Mouse (Mus musculus): ENCODE results near the gene Dnajc2. TPM values are rescaled to one million over a fixed set of nuclear protein-coding genes. Genes with fewer than 3 reads are reported as not detected.

Gene Dnajc2
- polyA plus RNA-seq (2015; fragmentation: Nextera tagmentation; extraction: Ambion mirVana), result 41.5 and 47.5 TPM in 2 replicates

- peak within 1 kb of the TSS; percentile 98 for H3K9ac ChIP-seq (ENCODE audit: low read length)
- peak; percentile 94 for ATAC-seq (replicated peaks; ENCODE audit: extremely low read depth, insufficient read depth, low FRiP score)
- peak within 1 kb of the TSS; percentile 87 for H3K4me3 ChIP-seq (ENCODE audit: low read length)
- no peaks in the 10 kb centered on the region for H3K27me3 ChIP-seq (ENCODE audit: control insufficient read depth, insufficient read depth, low read length)
- H3K4me2 ChIP-seq (ENCODE audit: low read depth, low read length), result peak within 1 kb of the TSS; percentile 87
- peaks cover 8% of the 10 kb centered on the region for H3K4me1 ChIP-seq (ENCODE audit: control insufficient read depth, insufficient read depth, low read length)
- H3K27ac ChIP-seq (ENCODE audit: low read length), result peak within 1 kb of the TSS; percentile 70
- no peaks in the 10 kb centered on the region for H3K9me3 ChIP-seq (replicated peaks; ENCODE audit: control insufficient read depth, low read length)
- WGBS, result under 1% methylated on average over 37 of the region's 37 CpGs
- peaks cover 24% of the 10 kb centered on the region for H3K36me3 ChIP-seq (ENCODE audit: control insufficient read depth, insufficient read depth)
Measured at GRCm38 (mm10) chr5:21785053-21785452, at the start of gene Dnajc2, which contains the start of gene Psmc2. Gene Dnajc2 (minus strand): TSS chr5:21785251. Gene Psmc2 (plus strand): TSS chr5:21785283.

- Histone ChIP-seq H3K4me1 (ENCODE audit: control insufficient read depth, insufficient read depth, low read length) (no peaks in the 10 kb centered on the region), H3K4me3 (ENCODE audit: low read length) (no peak overlapping the region), H3K4me2 (ENCODE audit: low read depth, low read length) (no peak overlapping the region), H3K9me3 (replicated peaks; ENCODE audit: control insufficient read depth, low read length) (no peaks in the 10 kb centered on the region), H3K27me3 (ENCODE audit: control insufficient read depth, insufficient read depth, low read length) (no peaks in the 10 kb centered on the region), H3K27ac (ENCODE audit: low read length) (no peak overlapping the region), H3K9ac (ENCODE audit: low read length) (no peak overlapping the region), H3K36me3 (ENCODE audit: control insufficient read depth, insufficient read depth) (no peaks in the 10 kb centered on the region)
- ATAC-seq (replicated peaks; ENCODE audit: extremely low read depth, insufficient read depth, low FRiP score), result no peak
- 67% methylated on average over 3 of the region's 3 CpGs for WGBS
Measured at GRCm38 (mm10) chr5:21831761-21832160, 46.7 kb upstream of the Dnajc2 start.

GRCm38 (mm10) chr5:21828855-21829254 is 43.8 kb upstream of the Dnajc2 start:
- no peaks in the 10 kb centered on the region for H3K4me1 ChIP-seq (ENCODE audit: control insufficient read depth, insufficient read depth, low read length)
- no peak for ATAC-seq (replicated peaks; ENCODE audit: extremely low read depth, insufficient read depth, low FRiP score)
- H3K9ac ChIP-seq (ENCODE audit: low read length), result no peak overlapping the region
- H3K36me3 ChIP-seq (ENCODE audit: control insufficient read depth, insufficient read depth), result no peaks in the 10 kb centered on the region
- no peaks in the 10 kb centered on the region for H3K27me3 ChIP-seq (ENCODE audit: control insufficient read depth, insufficient read depth, low read length)
- H3K27ac ChIP-seq (ENCODE audit: low read length), result no peak overlapping the region
- 50% methylated on average over 4 of the region's 4 CpGs for WGBS
- no peak overlapping the region for H3K4me3 ChIP-seq (ENCODE audit: low read length)
- no peak overlapping the region for H3K4me2 ChIP-seq (ENCODE audit: low read depth, low read length)
- H3K9me3 ChIP-seq (replicated peaks; ENCODE audit: control insufficient read depth, low read length), result no peaks in the 10 kb centered on the region

- Histone ChIP-seq H3K4me2 (ENCODE audit: low read depth, low read length) (no peak overlapping the region), H3K27ac (ENCODE audit: low read length) (no peak overlapping the region), H3K36me3 (ENCODE audit: control insufficient read depth, insufficient read depth) (no peaks in the 10 kb centered on the region), H3K4me3 (ENCODE audit: low read length) (no peak overlapping the region), H3K9me3 (replicated peaks; ENCODE audit: control insufficient read depth, low read length) (no peaks in the 10 kb centered on the region), H3K9ac (ENCODE audit: low read length) (no peak overlapping the region), H3K27me3 (ENCODE audit: control insufficient read depth, insufficient read depth, low read length) (no peaks in the 10 kb centered on the region), H3K4me1 (ENCODE audit: control insufficient read depth, insufficient read depth, low read length) (no peaks in the 10 kb centered on the region)
- WGBS, result 18% methylated on average over 6 of the region's 6 CpGs
- no peak for ATAC-seq (replicated peaks; ENCODE audit: extremely low read depth, insufficient read depth, low FRiP score)
Measured at GRCm38 (mm10) chr5:21827643-21828042, 42.6 kb upstream of the Dnajc2 start.

- 47% methylated on average over 7 of the region's 7 CpGs for WGBS
- H3K27ac ChIP-seq (ENCODE audit: low read length), result no peak overlapping the region
- no peaks in the 10 kb centered on the region for H3K36me3 ChIP-seq (ENCODE audit: control insufficient read depth, insufficient read depth)
- H3K27me3 ChIP-seq (ENCODE audit: control insufficient read depth, insufficient read depth, low read length), result no peaks in the 10 kb centered on the region
- H3K4me2 ChIP-seq (ENCODE audit: low read depth, low read length), result no peak overlapping the region
- H3K9me3 ChIP-seq (replicated peaks; ENCODE audit: control insufficient read depth, low read length), result no peaks in the 10 kb centered on the region
- ATAC-seq (replicated peaks; ENCODE audit: extremely low read depth, insufficient read depth, low FRiP score), result no peak
- no peaks in the 10 kb centered on the region for H3K4me1 ChIP-seq (ENCODE audit: control insufficient read depth, insufficient read depth, low read length)
- no peak overlapping the region for H3K4me3 ChIP-seq (ENCODE audit: low read length)
- H3K9ac ChIP-seq (ENCODE audit: low read length), result no peak overlapping the region
Measured at GRCm38 (mm10) chr5:21826370-21826769, 41.3 kb upstream of the Dnajc2 start.

GRCm38 (mm10) chr5:21813994-21814393 is 28.9 kb upstream of the Dnajc2 start:
- no peaks in the 10 kb centered on the region for H3K36me3 ChIP-seq (ENCODE audit: control insufficient read depth, insufficient read depth)
- ATAC-seq (replicated peaks; ENCODE audit: extremely low read depth, insufficient read depth, low FRiP score), result no peak
- H3K27ac ChIP-seq (ENCODE audit: low read length), result no peak overlapping the region
- no peaks in the 10 kb centered on the region for H3K4me1 ChIP-seq (ENCODE audit: control insufficient read depth, insufficient read depth, low read length)
- no peak overlapping the region for H3K9ac ChIP-seq (ENCODE audit: low read length)
- no peak overlapping the region for H3K4me2 ChIP-seq (ENCODE audit: low read depth, low read length)
- WGBS, result 46% methylated on average over 1 of the region's 1 CpGs
- H3K27me3 ChIP-seq (ENCODE audit: control insufficient read depth, insufficient read depth, low read length), result no peaks in the 10 kb centered on the region
- H3K4me3 ChIP-seq (ENCODE audit: low read length), result no peak overlapping the region
- H3K9me3 ChIP-seq (replicated peaks; ENCODE audit: control insufficient read depth, low read length), result no peaks in the 10 kb centered on the region

GRCm38 (mm10) chr5:21810924-21811323 is 25.9 kb upstream of the Dnajc2 start:
- no peak for ATAC-seq (replicated peaks; ENCODE audit: extremely low read depth, insufficient read depth, low FRiP score)
- 77% methylated on average over 10 of the region's 10 CpGs for WGBS
- Histone ChIP-seq H3K4me2 (ENCODE audit: low read depth, low read length) (no peak overlapping the region), H3K27me3 (ENCODE audit: control insufficient read depth, insufficient read depth, low read length) (no peaks in the 10 kb centered on the region), H3K9me3 (replicated peaks; ENCODE audit: control insufficient read depth, low read length) (no peaks in the 10 kb centered on the region), H3K9ac (ENCODE audit: low read length) (no peak overlapping the region), H3K27ac (ENCODE audit: low read length) (no peak overlapping the region), H3K4me3 (ENCODE audit: low read length) (no peak overlapping the region), H3K36me3 (ENCODE audit: control insufficient read depth, insufficient read depth) (no peaks in the 10 kb centered on the region), H3K4me1 (ENCODE audit: control insufficient read depth, insufficient read depth, low read length) (no peaks in the 10 kb centered on the region)

GRCm38 (mm10) chr5:21804837-21805236 is 19.8 kb upstream of the Dnajc2 start:
- H3K27ac ChIP-seq (ENCODE audit: low read length), result no peak overlapping the region
- no peaks in the 10 kb centered on the region for H3K9me3 ChIP-seq (replicated peaks; ENCODE audit: control insufficient read depth, low read length)
- H3K4me3 ChIP-seq (ENCODE audit: low read length), result no peak overlapping the region
- peaks cover 36% of the 10 kb centered on the region for H3K36me3 ChIP-seq (ENCODE audit: control insufficient read depth, insufficient read depth)
- no peaks in the 10 kb centered on the region for H3K4me1 ChIP-seq (ENCODE audit: control insufficient read depth, insufficient read depth, low read length)
- no peaks in the 10 kb centered on the region for H3K27me3 ChIP-seq (ENCODE audit: control insufficient read depth, insufficient read depth, low read length)
- no peak overlapping the region for H3K4me2 ChIP-seq (ENCODE audit: low read depth, low read length)
- 52% methylated on average over 4 of the region's 4 CpGs for WGBS
- ATAC-seq (replicated peaks; ENCODE audit: extremely low read depth, insufficient read depth, low FRiP score), result no peak
- no peak overlapping the region for H3K9ac ChIP-seq (ENCODE audit: low read length)

- Histone ChIP-seq H3K9me3 (replicated peaks; ENCODE audit: control insufficient read depth, low read length) (no peaks in the 10 kb centered on the region), H3K4me2 (ENCODE audit: low read depth, low read length) (no peak overlapping the region), H3K27me3 (ENCODE audit: control insufficient read depth, insufficient read depth, low read length) (no peaks in the 10 kb centered on the region), H3K27ac (ENCODE audit: low read length) (no peak overlapping the region), H3K36me3 (ENCODE audit: control insufficient read depth, insufficient read depth) (peaks cover 44% of the 10 kb centered on the region), H3K9ac (ENCODE audit: low read length) (no peak overlapping the region), H3K4me1 (ENCODE audit: control insufficient read depth, insufficient read depth, low read length) (no peaks in the 10 kb centered on the region), H3K4me3 (ENCODE audit: low read length) (no peak overlapping the region)
- 93% methylated on average over 12 of the region's 12 CpGs for WGBS
- no peak for ATAC-seq (replicated peaks; ENCODE audit: extremely low read depth, insufficient read depth, low FRiP score)
Measured at GRCm38 (mm10) chr5:21803691-21804188, 18.7 kb upstream of the Dnajc2 start.

Data from heart, embryonic 16.5 days (tissue).